Mouse (Mus musculus) neutrophil, adult 83 days (primary cell): ENCODE data around the gene Ireb2. TPM values are rescaled to one million over a fixed set of nuclear protein-coding genes. Genes with fewer than 3 reads are reported as not detected.

Source experiments
- total RNA-seq, 2 experiments: library from RNA; stranded (reverse); gene quantifications; one replicate each; pipeline ENCODE4 v1.2.4; 2023

Gene Ireb2
- 10 to 100 TPM; 34.7 to 36.1 TPM for total RNA-seq

GRCm38 (mm10) chr9:54863363-54864281 lies at the start of gene Ireb2:
Gene Ireb2 (plus strand): TSS chr9:54863789.

GRCm38 (mm10) chr9:54917010-54917677 lies 53.6 kb downstream of the Ireb2 start, which contains the start of gene Hykk:
Gene Hykk (plus strand): TSS chr9:54917283.

GRCm38 (mm10) chr9:54950575-54951321 lies 87.2 kb downstream of the Ireb2 start, which contains the start of the genes Psma4 and AY074887:
Gene Psma4 (plus strand): TSS chr9:54950790.
Gene AY074887 (minus strand): TSS chr9:54950998.

Other genes starting within 250 kb of the Ireb2 start
- gene Acsbg1, start 201.9 kb upstream of the Ireb2 start, total RNA-seq: under 1 TPM in 1 of 2 experiments, not detected in 1; 0.11 TPM
- 1 to 10 TPM; 3.8 to 5.0 TPM for gene Dnaja4, start 164.9 kb upstream of the Ireb2 start, total RNA-seq
- 10 to 100 TPM; 25.1 to 28.1 TPM for gene Wdr61, start 129.3 kb upstream of the Ireb2 start, total RNA-seq
- gene Crabp1, start 99.0 kb upstream of the Ireb2 start, total RNA-seq: not detected
- under 1 TPM in 1 of 2 experiments, not detected in 1; 0.13 TPM for gene Hykk, start 53.5 kb downstream of the Ireb2 start, total RNA-seq
- gene Psma4, start 87.0 kb downstream of the Ireb2 start, total RNA-seq: 10 to 100 TPM; 75.5 to 82.9 TPM
- not detected for gene AY074887, start 87.2 kb downstream of the Ireb2 start, total RNA-seq
- gene Chrna5, start 117.1 kb downstream of the Ireb2 start, total RNA-seq: not detected
- not detected for gene Chrna3, start 162.8 kb downstream of the Ireb2 start, total RNA-seq
- gene Chrnb4, start 185.0 kb downstream of the Ireb2 start, total RNA-seq: under 1 TPM in 1 of 2 experiments, not detected in 1; 0.24 TPM